Mouse (Mus musculus): Measurements from ENCODE around the gene Reep3.
"Not testable (repeated sequence)": the region's sequence is repeated elsewhere in the genome, so short reads cannot be mapped to it uniquely, and the experiment has no call there.

Reep3 gene

DNA sequence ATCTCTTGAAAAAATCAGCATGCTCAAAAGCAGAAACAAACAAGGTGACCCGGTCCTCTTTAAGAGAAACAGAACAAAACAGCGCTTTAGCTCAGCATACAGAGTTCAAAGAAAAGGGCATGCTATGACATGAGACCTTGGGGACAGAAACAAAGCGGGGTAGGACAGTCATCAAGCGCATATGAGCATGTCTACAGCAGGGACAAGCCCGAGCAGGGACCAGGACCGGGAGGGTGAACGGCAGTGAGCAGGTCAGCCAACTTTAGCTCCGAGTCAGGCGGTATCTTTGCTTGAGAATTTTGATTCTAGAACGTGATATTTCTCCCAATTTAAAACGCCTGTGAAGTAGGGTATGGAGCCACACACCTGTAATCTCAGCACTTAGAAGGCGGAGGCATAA lies 86.2 kb downstream of the Reep3 start:
- DNase-seq: no peak

GRCm38 (mm10) chr10:67004527-67005042 lies 92.2 kb downstream of the Reep3 start:
- no peak for DNase-seq

GRCm38 (mm10) chr10:67003743-67004526 lies 92.8 kb downstream of the Reep3 start:
- DNase-seq: no peak

DNA sequence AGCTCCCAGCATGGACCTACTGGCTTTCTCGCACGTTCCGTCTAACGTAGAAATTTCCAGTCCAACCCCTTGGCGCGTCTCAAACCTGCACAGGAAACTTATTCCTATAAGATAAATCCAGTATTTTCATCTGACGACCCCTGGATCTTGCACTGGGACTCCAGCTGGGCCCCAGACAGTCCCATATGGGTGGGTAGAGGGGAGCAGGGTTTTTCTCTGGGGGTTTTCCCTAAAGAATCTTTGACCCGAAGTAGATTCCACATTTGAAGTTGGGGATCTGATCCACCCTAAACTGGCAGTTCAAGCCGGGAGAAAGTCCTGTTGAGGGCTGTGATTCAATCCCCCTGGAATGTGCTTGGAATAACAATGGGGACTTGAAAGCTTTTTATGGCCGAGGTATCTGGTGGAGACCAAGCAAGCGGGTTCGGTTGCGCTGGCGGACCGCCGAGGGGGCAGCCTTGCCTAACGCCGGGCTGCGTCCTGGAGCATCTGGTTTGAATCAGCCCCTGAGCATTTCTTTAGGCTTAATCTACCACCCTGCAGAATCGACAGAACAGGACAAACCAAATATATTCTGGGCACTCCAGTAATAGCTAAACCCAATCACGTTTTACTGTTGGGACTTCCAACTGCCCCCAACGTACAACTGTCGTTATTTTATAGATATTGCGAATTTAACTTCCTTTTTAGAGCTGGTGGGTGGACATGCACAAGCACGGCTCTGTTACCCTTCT lies 93.6 kb downstream of the Reep3 start:
- DNase-seq: no peak

DNA sequence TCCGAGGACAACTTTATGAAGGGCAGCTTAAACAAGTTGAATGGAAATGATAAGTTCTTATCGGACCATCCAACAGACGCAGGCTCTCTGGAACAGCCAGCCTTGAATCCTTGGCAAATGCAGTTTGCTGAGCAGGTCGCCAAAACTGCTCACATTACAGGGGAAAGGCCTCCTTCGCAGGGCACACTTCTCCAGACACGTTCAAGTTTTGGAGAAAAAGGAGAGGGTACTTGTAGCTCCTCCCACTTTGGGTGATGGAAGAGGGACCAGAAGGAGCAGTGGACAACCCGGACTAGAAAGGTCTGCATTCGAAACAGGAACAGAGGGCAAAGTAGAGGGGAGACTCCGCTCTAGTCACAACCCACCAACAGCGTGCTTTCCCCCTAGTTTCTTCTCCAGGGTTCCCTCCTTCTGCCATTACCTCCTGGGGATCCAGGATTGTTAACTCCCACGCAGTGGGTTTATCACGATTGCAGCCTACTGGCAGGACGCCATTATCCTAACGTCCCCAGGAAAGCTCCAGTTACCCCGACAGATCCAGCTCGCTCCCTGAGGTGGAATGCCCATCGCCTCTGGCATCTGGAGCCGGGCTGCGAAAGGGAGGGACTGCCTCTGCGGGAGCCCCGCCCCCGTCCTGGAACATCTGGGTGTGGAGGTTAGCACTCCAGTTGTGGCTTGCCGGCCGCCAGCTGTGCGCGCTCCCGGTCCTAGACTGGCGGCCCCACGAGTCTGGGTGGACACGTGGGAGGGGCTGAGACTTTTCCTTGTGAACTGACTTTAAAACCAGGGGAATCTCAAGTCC lies 94.3 kb downstream of the Reep3 start:
- no peak for DNase-seq

- not testable (repeated sequence) for DNase-seq
These were observed 95.7 kb downstream of the Reep3 start for GRCm38 (mm10) chr10:67000958-67001615.

DNA sequence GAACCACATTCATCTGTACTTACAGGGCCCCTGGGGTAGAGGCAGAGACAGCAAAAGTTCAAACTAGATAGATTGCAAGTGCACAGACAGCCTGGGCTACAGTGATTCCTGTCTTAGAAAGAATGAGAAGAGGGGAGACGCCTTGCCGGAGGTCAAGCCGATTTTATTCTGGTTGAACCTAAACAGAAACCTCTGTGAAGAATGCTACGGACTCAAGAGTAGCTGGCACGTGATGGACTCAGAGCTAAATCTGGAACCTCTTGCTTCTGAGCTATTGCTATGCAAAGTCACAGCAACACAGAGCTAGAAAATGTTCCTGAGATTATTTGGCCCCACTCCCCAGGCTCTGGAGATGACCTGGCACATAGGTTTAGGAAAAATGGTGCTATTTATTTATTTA lies 96.6 kb downstream of the Reep3 start:
- DNase-seq: no peak

GRCm38 (mm10) chr10:66998770-66999169 lies 98.0 kb downstream of the Reep3 start:
- no peak for DNase-seq

DNA sequence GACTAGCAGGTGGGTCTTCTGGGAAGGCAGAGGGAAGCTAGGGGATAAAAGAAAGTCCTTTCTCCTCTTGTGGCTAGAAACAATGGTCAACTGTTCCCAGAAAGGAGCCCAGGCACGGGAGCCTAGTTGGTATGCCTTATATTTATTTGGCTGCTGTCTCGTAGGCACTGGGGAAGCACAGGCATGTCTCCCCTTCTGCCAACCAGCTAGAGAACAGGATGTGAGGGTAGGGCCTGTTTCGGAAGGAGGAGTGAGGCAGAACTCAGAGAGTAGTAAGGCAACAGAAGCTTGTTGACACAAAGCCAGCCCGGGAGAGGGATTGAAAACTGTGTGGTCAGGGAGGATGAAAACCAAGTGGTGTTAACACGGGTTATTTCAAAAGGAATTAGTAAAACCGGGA lies 101.6 kb downstream of the Reep3 start:
- no peak for DNase-seq

DNA sequence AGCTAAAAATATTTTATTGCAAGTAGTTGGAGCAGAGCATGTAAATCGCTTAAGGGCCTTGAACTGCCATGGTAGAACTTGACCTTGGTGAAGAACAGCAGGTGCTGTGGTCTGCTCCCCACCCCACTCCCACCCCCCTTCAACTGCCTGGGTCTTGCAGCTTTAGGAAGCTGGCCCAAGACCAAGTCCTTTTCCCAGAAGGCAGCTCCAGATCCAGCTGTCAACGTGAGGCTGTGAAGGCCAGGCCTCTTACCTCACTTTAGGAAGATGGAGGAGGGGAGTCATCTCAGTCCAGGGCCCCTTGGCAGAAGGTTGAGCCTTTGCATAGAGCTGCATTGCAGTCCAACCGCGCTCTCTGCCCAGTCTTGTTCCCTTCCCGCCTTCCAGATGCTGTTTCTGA lies 102.3 kb downstream of the Reep3 start:
- DNase-seq: no peak

DNA sequence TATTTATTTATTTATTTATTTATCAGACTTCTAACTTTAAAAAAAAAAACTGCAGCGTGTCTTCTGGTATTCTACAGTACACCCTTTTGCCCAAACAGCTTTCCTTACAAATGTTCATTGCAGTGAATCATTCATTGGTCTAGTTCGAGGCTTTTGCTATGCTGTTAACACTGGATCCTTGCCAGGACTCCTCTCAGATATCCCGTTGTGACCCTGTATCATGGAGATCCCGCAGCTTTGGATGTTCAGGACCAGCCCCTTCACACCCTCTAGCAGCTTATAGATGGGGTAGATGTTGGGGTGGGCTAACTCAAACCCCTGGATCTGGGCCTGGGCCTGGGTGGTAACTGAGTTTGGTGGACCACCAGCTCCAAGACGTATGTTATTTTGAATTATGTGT lies 104.2 kb downstream of the Reep3 start:
- DNase-seq: no peak

- no peak for DNase-seq
These were observed 106.2 kb downstream of the Reep3 start for GRCm38 (mm10) chr10:66990506-66990905.

GRCm38 (mm10) chr10:66983043-66983442 lies 113.7 kb downstream of the Reep3 start:
- no peak for DNase-seq

DNA sequence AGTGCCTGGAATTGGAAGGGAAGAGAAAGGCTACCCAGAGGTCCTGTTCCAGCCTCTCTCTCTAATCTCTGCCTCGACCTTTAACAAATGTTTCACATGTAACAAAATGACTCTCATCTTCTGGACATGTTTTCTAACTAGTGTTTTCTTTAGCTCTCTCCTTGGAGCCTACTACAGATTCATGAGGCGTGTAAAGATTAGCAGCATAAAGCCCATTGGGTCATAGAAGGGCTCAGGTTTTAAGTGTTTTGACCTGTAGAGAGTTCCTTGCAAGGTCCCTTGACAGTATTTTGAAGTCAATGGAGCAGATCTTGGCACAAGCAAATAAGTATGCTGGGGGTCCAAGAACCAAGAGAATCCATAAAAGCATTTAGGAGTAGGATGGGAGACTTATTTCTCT lies 118.5 kb downstream of the Reep3 start:
- no peak for DNase-seq

- no peak for DNase-seq
These were observed 119.7 kb downstream of the Reep3 start for GRCm38 (mm10) chr10:66977093-66977492.

DNA sequence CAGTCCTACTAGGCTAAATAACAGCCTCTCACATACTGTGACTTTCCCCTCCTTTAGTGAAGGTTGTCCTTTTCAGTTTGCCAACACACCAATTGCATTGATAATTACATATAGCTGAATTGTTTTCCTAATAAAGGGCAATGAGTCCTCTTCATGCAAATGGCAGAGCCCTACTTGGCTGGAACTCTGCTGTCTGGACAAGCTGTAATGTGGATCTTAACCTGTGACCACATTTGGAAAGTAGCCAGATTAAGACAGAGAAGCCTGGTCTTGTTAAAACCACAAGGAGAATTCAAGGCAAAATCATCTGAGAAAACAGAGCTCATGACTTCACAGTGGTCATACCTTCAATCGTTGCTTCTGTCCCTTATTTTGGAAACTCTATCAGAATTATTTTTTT lies 121.3 kb downstream of the Reep3 start:
- no peak for DNase-seq

- DNase-seq: no peak
These were observed 122.3 kb downstream of the Reep3 start for GRCm38 (mm10) chr10:66974417-66974816.

DNA sequence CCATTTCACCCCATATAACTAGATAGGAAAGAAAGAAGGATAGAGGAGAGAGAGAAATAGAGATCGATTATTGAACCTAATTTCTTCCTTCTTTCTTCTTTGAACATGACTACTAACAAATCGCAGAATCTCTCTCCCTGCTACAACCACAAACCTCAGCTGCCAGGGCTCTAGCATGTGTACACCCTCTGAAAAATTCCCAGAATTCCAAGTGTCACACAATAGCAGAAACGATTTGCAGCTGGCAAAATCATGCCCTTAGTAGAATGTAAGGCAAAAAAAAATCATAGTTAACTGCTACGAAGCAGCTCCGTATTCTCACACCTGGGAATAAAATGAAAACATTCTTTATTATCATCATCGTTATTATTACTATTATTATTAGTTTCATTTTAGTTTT lies 122.9 kb downstream of the Reep3 start:
- DNase-seq: no peak

- DNase-seq: no peak
These were observed 123.5 kb downstream of the Reep3 start for GRCm38 (mm10) chr10:66973274-66973673.

- DNase-seq: no peak
These were observed 126.2 kb downstream of the Reep3 start for GRCm38 (mm10) chr10:66970336-66971115.

GRCm38 (mm10) chr10:66969581-66969980 lies 127.2 kb downstream of the Reep3 start:
- no peak for DNase-seq

DNA sequence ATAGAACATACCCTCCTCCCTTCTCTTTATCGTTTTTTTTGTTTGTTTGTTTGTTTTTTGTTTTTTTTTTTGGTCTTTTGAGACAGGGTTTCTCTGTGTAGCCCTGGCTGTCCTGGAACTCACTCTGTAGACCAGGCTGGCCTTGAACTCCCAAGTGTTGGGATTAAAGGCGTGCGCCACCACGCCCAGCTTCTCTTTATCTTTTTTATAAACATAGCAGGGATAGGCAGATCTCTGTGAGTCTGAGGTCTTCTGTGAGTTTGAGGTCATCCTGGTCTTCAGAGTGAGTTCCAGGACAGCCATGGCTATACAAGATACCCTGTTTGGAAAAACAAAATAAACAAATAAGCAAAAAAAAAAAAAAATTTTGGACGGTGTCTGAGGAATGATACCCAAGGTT lies 127.7 kb downstream of the Reep3 start:
- no peak for DNase-seq

Data from right cerebral cortex, adult 18-20 months (tissue).